Mouse (Mus musculus): ENCODE measurements around the gene Vmn1r206. TPM values are rescaled to one million over a fixed set of nuclear protein-coding genes. Genes with fewer than 3 reads are reported as not detected.
"Not testable (repeated sequence)": the region's sequence is repeated elsewhere in the genome, so short reads cannot be mapped to it uniquely, and the experiment has no call there.

The Vmn1r206 gene
- not detected in 2 replicates for polyA plus RNA-seq (2015; fragmentation: Nextera tagmentation; extraction: Ambion mirVana)

- not testable (repeated sequence) for H3K27me3 ChIP-seq; H3K36me3 ChIP-seq; H3K4me2 ChIP-seq; H3K27ac ChIP-seq (replicated peaks); H3K4me1 ChIP-seq (replicated peaks); H3K4me3 ChIP-seq; ATAC-seq (ENCODE audit: low FRiP score, low read depth); H3K9me3 ChIP-seq; H3K9ac ChIP-seq
Observed at GRCm38 (mm10) chr13:22624151-22624550, at the start of gene Vmn1r206. TSS of gene Vmn1r206 (minus strand) at chr13:22624251.

GRCm38 (mm10) chr13:22592900-22593299, 31.2 kb downstream of the Vmn1r206 start, which contains the start of gene Vmn1r205:
TSS of gene Vmn1r205 (minus strand) at chr13:22593000.
- Histone ChIP-seq H3K9ac (no peak within 1 kb of the TSS), H3K4me3 (no peak within 1 kb of the TSS), H3K4me1 (replicated peaks) (no peaks in the 10 kb centered on the region), H3K36me3 (no peaks in the 10 kb centered on the region), H3K9me3 (no peaks in the 10 kb centered on the region), H3K27ac (replicated peaks) (no peak within 1 kb of the TSS), H3K27me3 (no peaks in the 10 kb centered on the region), H3K4me2 (no peak within 1 kb of the TSS)
- WGBS, result 92% methylated on average over 3 of the region's 3 CpGs
- ATAC-seq (ENCODE audit: low FRiP score, low read depth), result no peak

- 88% methylated on average over 14 of the region's 14 CpGs for WGBS
- not testable (repeated sequence) for H3K27me3 ChIP-seq; H3K9ac ChIP-seq; H3K27ac ChIP-seq (replicated peaks); H3K4me3 ChIP-seq; H3K4me2 ChIP-seq; H3K36me3 ChIP-seq; H3K4me1 ChIP-seq (replicated peaks); ATAC-seq (ENCODE audit: low FRiP score, low read depth); H3K9me3 ChIP-seq
Observed at GRCm38 (mm10) chr13:22583336-22583735, 40.7 kb downstream of the Vmn1r206 start.

- not testable (repeated sequence) for ATAC-seq (ENCODE audit: low FRiP score, low read depth); H3K36me3 ChIP-seq; H3K27ac ChIP-seq (replicated peaks); H3K4me1 ChIP-seq (replicated peaks); H3K4me2 ChIP-seq; H3K9ac ChIP-seq; H3K27me3 ChIP-seq; H3K4me3 ChIP-seq; H3K9me3 ChIP-seq
- WGBS, result 82% methylated on average over 3 of the region's 3 CpGs
Observed at GRCm38 (mm10) chr13:22574911-22575310, 49.1 kb downstream of the Vmn1r206 start.

Other genes starting within 250 kb of the Vmn1r206 start
- not detected in 2 replicates for gene Vmn1r199, start 244.4 kb downstream of the Vmn1r206 start, polyA plus RNA-seq (2015; fragmentation: Nextera tagmentation; extraction: Ambion mirVana)
- gene Vmn1r200, start 233.9 kb downstream of the Vmn1r206 start, polyA plus RNA-seq (2015; fragmentation: Nextera tagmentation; extraction: Ambion mirVana), result 0.05 TPM in 1 of 2 replicates, not detected in the other
- gene Vmn1r201, start 152.3 kb downstream of the Vmn1r206 start, polyA plus RNA-seq (2015; fragmentation: Nextera tagmentation; extraction: Ambion mirVana), result not detected in 2 replicates
- not detected in 2 replicates for gene Vmn1r202, start 118.9 kb downstream of the Vmn1r206 start, polyA plus RNA-seq (2015; fragmentation: Nextera tagmentation; extraction: Ambion mirVana)
- gene Vmn1r203, start 106.1 kb downstream of the Vmn1r206 start, polyA plus RNA-seq (2015; fragmentation: Nextera tagmentation; extraction: Ambion mirVana), result not detected in 2 replicates
- gene Vmn1r204, start 71.1 kb downstream of the Vmn1r206 start, polyA plus RNA-seq (2015; fragmentation: Nextera tagmentation; extraction: Ambion mirVana), result not detected in 2 replicates
- not detected in 2 replicates for gene Vmn1r205, start 31.3 kb downstream of the Vmn1r206 start, polyA plus RNA-seq (2015; fragmentation: Nextera tagmentation; extraction: Ambion mirVana)
- not detected in 2 replicates for gene Vmn1r207-ps, start 105.4 kb upstream of the Vmn1r206 start, polyA plus RNA-seq (2015; fragmentation: Nextera tagmentation; extraction: Ambion mirVana)
- gene Vmn1r208, start 153.1 kb upstream of the Vmn1r206 start, polyA plus RNA-seq (2015; fragmentation: Nextera tagmentation; extraction: Ambion mirVana), result not detected in 2 replicates
- gene Vmn1r209, start 185.4 kb upstream of the Vmn1r206 start, polyA plus RNA-seq (2015; fragmentation: Nextera tagmentation; extraction: Ambion mirVana), result not detected in 2 replicates
- gene Vmn1r210, start 207.1 kb upstream of the Vmn1r206 start, polyA plus RNA-seq (2015; fragmentation: Nextera tagmentation; extraction: Ambion mirVana), result not detected in 2 replicates
- gene Vmn1r211, start 233.3 kb upstream of the Vmn1r206 start, polyA plus RNA-seq (2015; fragmentation: Nextera tagmentation; extraction: Ambion mirVana), result not detected in 2 replicates

Measured in hindbrain, embryonic 15.5 days (tissue).